Mouse (Mus musculus): ENCODE results near the gene Lhfpl5.

Gene Lhfpl5

DNA sequence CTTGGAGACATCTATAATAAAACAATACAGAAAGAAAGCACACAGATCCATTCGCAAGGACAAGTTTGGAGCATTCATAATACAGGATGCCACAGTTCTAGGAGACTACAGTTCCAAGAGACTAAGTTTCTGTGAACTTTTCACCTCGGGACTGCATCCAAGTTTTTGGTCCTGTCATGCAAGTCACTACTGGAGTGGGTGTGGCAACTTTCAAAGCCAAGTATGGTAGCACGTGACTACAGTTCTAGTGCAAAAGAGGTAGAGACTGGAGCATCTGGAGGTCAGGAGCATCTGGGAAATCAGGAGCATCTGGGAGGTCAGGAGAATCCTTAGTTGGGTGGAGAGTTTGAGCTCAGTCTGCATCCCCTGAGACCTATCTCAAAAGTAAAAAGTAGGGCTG is 3.6 kb upstream of the Lhfpl5 start:
- DNase-seq (ENCODE audit: extremely low spot score, low read depth, low spot score), result no peak

- DNase-seq (ENCODE audit: extremely low spot score, low read depth, low spot score), result no peak
These were observed 2.9 kb upstream of the Lhfpl5 start for GRCm38 (mm10) chr17:28572521-28572920.

GRCm38 (mm10) chr17:28572941-28573340 is 2.5 kb upstream of the Lhfpl5 start:
- no peak for DNase-seq (ENCODE audit: extremely low spot score, low read depth, low spot score)

GRCm38 (mm10) chr17:28580396-28580795 is 5.0 kb downstream of the Lhfpl5 start:
- DNase-seq (ENCODE audit: extremely low spot score, low read depth, low spot score), result peak; percentile 74

GRCm38 (mm10) chr17:28581056-28581455 is 5.6 kb downstream of the Lhfpl5 start:
- DNase-seq (ENCODE audit: extremely low spot score, low read depth, low spot score), result no peak

GRCm38 (mm10) chr17:28586509-28586908 is 11.1 kb downstream of the Lhfpl5 start:
- DNase-seq (ENCODE audit: extremely low spot score, low read depth, low spot score), result no peak

- no peak for DNase-seq (ENCODE audit: extremely low spot score, low read depth, low spot score)
These were observed 13.2 kb downstream of the Lhfpl5 start for GRCm38 (mm10) chr17:28588591-28588990.

- DNase-seq (ENCODE audit: extremely low spot score, low read depth, low spot score), result no peak
These were observed 15.2 kb downstream of the Lhfpl5 start for GRCm38 (mm10) chr17:28590596-28590995.

DNA sequence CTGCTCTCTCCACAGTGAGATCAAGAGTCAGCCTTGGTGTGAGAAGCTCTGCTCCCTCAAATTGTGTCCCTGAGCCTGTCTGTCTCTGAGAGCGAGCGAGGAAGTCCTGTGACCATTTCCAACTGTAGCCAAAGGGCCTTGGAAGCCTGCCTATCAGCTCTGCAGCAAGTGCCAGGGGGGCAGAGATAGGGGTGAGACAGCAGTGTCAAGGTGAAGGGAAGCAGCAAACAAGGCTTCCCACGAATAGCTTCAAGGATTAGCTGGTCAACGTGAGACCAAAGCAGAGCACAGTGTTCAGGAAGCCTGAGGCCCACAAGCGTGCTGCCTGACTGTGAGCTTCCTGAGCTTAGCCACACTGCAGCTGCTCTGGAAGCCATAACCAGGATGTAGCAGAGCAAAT is 16.0 kb downstream of the Lhfpl5 start:
- no peak for DNase-seq (ENCODE audit: extremely low spot score, low read depth, low spot score)

GRCm38 (mm10) chr17:28592998-28593397 is 17.6 kb downstream of the Lhfpl5 start:
- DNase-seq (ENCODE audit: extremely low spot score, low read depth, low spot score), result peak; percentile 41

GRCm38 (mm10) chr17:28593965-28594364 is 18.5 kb downstream of the Lhfpl5 start:
- no peak for DNase-seq (ENCODE audit: extremely low spot score, low read depth, low spot score)

- no peak for DNase-seq (ENCODE audit: extremely low spot score, low read depth, low spot score)
These were observed 25.3 kb downstream of the Lhfpl5 start for GRCm38 (mm10) chr17:28600780-28601179.

DNA sequence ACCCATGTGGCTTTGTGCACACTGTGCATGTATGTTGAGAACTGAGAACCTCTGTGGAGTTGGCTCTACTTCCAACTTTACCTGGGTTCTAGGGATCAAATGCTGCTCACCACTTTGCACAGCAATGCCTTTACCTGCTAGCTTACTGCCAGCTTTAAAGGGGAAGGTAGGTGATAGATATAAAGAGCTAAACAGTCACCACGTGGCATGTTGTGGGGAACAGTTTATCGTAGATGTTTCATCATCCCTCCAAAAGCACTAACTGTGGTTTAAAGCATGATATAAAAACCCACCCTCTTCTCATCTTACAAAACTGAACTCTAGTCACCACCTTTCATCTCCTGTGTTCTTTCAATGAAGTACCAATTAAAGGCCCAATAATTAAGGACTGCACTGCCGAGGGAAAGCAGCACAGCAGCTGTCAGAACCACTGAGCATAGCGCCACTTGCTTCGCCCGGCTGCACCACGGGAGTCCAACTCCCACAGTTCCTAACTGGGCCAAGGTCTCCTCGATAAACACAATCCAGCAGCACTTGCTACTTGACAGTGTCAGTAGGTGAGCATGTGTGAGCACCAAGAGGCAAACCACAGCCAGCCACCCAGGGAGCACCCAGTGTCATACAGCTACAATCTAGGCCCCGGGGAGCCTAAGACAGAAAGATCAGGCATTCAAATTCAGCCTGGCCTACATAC is 26.3 kb downstream of the Lhfpl5 start:
- DNase-seq (ENCODE audit: extremely low spot score, low read depth, low spot score), result no peak

GRCm38 (mm10) chr17:28609543-28609942 is 34.1 kb downstream of the Lhfpl5 start:
- no peak for DNase-seq (ENCODE audit: extremely low spot score, low read depth, low spot score)

DNA sequence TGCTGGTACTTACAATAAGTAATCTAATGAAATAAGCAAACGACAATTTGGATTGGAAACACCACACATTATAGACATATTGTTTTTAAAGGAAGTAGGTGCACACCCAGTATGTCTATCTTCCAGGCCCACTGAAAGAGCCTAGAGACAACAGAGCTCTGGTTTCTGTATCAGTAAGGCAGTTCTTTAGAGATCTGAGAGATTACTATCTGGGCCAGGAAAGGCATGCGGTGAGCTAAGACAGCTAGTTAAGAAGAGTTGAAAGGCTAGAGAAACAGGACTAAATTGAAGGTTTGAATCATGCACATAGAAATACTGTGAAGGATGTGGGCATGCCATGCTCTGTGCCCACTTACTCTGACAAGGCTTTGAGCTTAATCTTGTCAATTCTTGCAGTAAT is 37.2 kb downstream of the Lhfpl5 start:
- DNase-seq (ENCODE audit: extremely low spot score, low read depth, low spot score), result no peak

GRCm38 (mm10) chr17:28613096-28613495 is 37.7 kb downstream of the Lhfpl5 start:
- no peak for DNase-seq (ENCODE audit: extremely low spot score, low read depth, low spot score)

DNA sequence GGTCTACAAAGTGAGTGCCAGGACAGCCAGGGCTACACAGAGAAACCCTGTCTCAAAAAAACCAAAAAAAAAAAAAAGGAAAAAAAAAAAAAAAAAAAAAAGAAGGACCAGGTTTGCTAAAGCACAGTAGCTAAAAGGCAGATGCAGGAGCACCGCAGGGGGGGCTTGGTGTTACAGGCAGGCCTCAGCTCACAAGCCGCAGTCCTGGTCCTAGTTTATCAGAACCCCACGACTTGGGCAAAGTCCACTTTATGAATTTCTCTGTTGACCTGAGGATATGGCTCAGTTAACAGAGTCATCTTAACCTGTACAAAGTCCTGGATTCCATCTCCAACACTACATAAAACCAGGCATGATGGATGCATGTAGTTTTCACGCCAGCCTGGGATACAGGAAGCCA is 39.9 kb downstream of the Lhfpl5 start:
- DNase-seq (ENCODE audit: extremely low spot score, low read depth, low spot score), result no peak

- no peak for DNase-seq (ENCODE audit: extremely low spot score, low read depth, low spot score)
These were observed 42.2 kb downstream of the Lhfpl5 start for GRCm38 (mm10) chr17:28617636-28618035.

DNA sequence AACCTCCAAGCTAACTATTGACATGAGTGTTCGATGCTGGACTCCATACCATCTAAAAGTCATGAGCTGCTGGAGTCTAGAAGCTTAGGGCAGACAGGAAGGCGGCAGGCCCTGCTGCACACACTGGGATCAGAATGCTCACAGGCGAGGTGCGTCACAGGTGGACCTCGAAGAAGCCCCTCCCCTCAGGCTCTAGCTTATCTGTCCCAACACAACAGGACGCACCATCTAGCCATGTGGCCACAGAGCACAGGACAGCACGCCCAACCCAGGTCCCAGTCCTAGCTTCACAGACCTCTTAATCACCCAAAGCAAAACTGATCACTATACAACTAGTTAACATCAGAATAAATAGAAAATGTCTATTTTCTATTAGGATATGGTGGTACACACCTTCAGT is 42.7 kb downstream of the Lhfpl5 start:
- no peak for DNase-seq (ENCODE audit: extremely low spot score, low read depth, low spot score)

DNA sequence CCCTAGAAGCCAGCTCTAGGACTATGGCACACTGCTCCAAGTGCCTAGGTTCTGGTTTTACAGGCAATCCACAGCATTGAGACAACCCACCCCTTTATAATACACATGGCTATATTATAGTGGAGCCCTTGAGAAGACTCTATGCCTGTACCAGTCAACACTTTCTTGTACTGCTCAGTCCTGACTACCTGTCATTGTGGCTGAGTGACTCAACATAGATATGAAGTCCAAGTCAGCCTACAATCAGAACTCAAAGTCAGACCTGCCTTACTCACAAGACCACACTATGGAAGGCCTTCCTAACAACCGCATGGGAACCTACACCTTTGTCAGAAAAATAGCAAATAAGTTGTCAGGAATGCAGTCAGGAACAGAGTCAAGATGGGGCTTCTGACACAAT is 43.3 kb downstream of the Lhfpl5 start:
- no peak for DNase-seq (ENCODE audit: extremely low spot score, low read depth, low spot score)

GRCm38 (mm10) chr17:28621381-28622299 is 46.2 kb downstream of the Lhfpl5 start:
- DNase-seq (ENCODE audit: extremely low spot score, low read depth, low spot score), result peak; percentile 28

DNA sequence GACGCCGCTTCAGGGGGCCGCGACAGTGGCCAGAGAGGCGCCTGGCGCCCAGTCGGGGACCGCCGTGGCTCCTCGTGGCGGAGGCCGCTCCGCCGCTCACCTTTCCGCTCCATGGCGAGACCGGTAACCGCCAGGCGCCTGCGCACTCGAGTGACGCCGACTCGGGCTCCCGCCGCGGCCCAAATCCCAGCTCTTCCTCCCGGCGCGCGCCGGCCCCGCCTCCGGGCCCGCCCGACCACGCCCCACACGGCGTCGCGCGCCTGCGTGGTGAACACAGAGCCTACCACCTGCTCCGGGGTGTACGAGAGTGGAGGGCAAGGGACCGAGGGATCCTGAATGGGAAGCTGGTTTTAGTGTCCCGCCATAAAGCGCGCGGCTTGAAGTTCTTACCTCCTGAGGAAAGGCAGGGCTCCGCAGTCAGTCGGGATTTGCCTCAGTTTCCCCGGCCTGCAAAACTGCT is 46.9 kb downstream of the Lhfpl5 start, which contains the start of gene Srpk1:
Srpk1 (minus strand) TSS at position 410 of the 460 bp plus-strand sequence.
- DNase-seq (ENCODE audit: extremely low spot score, low read depth, low spot score), result peak; percentile 53
